Mouse (Mus musculus) ovary, postnatal 36 days (tissue): ENCODE results near the gene Rps6kl1.

Experiments used
- DNase-seq: peaks from one replicate; pipeline ENCODE4 v3.0.0; 2022; ENCODE audit warnings: low spot score, mixed read lengths

Gene Rps6kl1

GRCm38 (mm10) chr12:85151002-85151774 lies at the start of gene Rps6kl1:
TSS of gene Rps6kl1 (minus strand) at chr12:85151264.
- no peak for DNase-seq

- no peak for DNase-seq
Observed at GRCm38 (mm10) chr12:85199954-85200353, 48.9 kb upstream of the Rps6kl1 start.

- DNase-seq = no peak
Observed at GRCm38 (mm10) chr12:85197936-85198335, 46.9 kb upstream of the Rps6kl1 start.

- DNase-seq = no peak
Observed at GRCm38 (mm10) chr12:85197371-85197770, 46.3 kb upstream of the Rps6kl1 start.

GRCm38 (mm10) chr12:85196191-85196590 lies 45.1 kb upstream of the Rps6kl1 start:
- no peak for DNase-seq

- DNase-seq = no peak
Observed at GRCm38 (mm10) chr12:85195086-85195485, 44.0 kb upstream of the Rps6kl1 start.

GRCm38 (mm10) chr12:85194623-85195018 lies 43.6 kb upstream of the Rps6kl1 start:
- peak; percentile 56 for DNase-seq

GRCm38 (mm10) chr12:85193923-85194622 lies 43.0 kb upstream of the Rps6kl1 start:
- DNase-seq = no peak

- DNase-seq = no peak
Observed at GRCm38 (mm10) chr12:85193146-85193545, 42.1 kb upstream of the Rps6kl1 start.

GRCm38 (mm10) chr12:85192461-85193108 lies 41.5 kb upstream of the Rps6kl1 start:
- peak; percentile 36 for DNase-seq

GRCm38 (mm10) chr12:85190290-85190689 lies 39.2 kb upstream of the Rps6kl1 start:
- DNase-seq = no peak

- no peak for DNase-seq
Observed at GRCm38 (mm10) chr12:85186361-85186760, 35.3 kb upstream of the Rps6kl1 start.

GRCm38 (mm10) chr12:85185810-85186209 lies 34.7 kb upstream of the Rps6kl1 start:
- no peak for DNase-seq

GRCm38 (mm10) chr12:85184118-85184517 lies 33.1 kb upstream of the Rps6kl1 start:
- no peak for DNase-seq

- no peak for DNase-seq
Observed at GRCm38 (mm10) chr12:85182898-85183297, 31.8 kb upstream of the Rps6kl1 start.

GRCm38 (mm10) chr12:85182345-85182643 lies 31.2 kb upstream of the Rps6kl1 start:
- DNase-seq = no peak

- no peak for DNase-seq
Observed at GRCm38 (mm10) chr12:85181475-85182344, 30.6 kb upstream of the Rps6kl1 start.

GRCm38 (mm10) chr12:85178294-85178693 lies 27.2 kb upstream of the Rps6kl1 start:
- no peak for DNase-seq

- no peak for DNase-seq
Observed at GRCm38 (mm10) chr12:85177740-85178239, 26.7 kb upstream of the Rps6kl1 start, which contains the start of gene Pgf. TSS of gene Pgf (minus strand) at chr12:85177790.

GRCm38 (mm10) chr12:85176846-85177523 lies 25.9 kb upstream of the Rps6kl1 start:
- peak; percentile 49 for DNase-seq
